Mouse (Mus musculus): Measurements from ENCODE around the gene Stim1.
A peak's percentile ranks its signal among the peaks of the same experiment; 100 is the strongest.
"Not testable (repeated sequence)": the region's sequence is repeated elsewhere in the genome, so short reads cannot be mapped to it uniquely, and the experiment has no call there.

The Stim1 gene

DNA sequence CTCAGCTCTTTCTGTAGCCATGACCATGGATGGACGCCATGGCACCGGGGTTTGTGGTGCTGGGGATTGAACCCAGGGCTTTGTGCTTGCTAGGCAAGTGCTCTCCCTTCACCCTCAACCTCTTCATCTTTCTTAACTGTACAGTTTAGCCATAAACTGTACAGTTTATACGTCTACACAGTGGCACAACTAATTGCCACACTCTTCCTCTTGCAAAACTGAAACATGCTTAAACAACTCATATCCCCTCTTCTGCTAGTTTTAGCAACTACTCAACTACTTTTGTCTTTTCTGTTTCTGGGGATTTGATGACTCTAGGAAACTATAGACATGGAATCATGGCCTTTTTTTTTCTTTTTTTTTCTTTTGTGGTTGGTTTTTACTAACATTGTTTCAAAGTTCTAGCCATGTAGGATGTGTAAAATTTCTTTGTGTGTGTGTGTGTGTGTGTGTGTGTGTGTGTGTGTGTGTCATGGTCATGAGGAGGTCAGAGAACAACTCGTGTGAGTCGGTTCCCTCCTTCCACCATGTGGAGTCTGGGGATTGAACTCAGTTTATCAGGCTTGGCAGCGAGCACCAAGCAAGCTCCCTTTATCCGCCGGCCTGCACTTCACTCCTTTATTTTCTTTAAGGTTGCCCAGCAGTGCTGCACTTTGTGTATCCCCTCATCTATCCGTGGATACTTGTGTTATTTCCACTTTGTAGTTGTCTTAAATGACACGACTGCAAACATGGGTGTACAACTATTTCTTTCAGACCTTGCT lies 7.7 kb upstream of the Stim1 start:
- Histone ChIP-seq H3K27me3 (ENCODE audit: control insufficient read depth, insufficient read depth, low read length, poor library complexity, severe bottlenecking) (no peaks in the 10 kb centered on the region), H3K36me3 (ENCODE audit: control insufficient read depth, insufficient read depth, low read length, poor library complexity, severe bottlenecking) (no peaks in the 10 kb centered on the region)
- no peak for DNase-seq (ENCODE audit: low read depth, low spot score)

DNA sequence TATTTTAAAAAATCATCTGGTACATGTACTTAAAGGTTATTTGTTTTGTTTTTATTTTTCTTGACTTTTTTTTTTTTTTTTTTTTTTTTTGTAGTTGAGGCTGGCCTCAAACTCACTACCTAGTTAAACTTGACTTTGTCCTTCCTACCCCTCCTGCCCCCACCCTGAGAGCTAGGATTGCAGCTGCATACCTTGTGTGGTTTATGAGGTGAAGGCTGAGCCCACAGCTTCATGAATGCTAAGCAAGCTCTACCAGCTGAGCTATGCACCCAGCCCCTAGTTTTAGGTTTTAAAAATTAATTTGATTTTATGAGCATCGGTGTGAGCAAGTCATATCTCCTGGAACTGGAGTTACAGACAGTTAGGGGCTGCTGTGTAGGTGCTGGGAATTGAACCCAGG lies 7.1 kb upstream of the Stim1 start:
- no peak for DNase-seq (ENCODE audit: low read depth, low spot score)
- Histone ChIP-seq H3K27me3 (ENCODE audit: control insufficient read depth, insufficient read depth, low read length, poor library complexity, severe bottlenecking) (no peaks in the 10 kb centered on the region), H3K36me3 (ENCODE audit: control insufficient read depth, insufficient read depth, low read length, poor library complexity, severe bottlenecking) (no peaks in the 10 kb centered on the region)

DNA sequence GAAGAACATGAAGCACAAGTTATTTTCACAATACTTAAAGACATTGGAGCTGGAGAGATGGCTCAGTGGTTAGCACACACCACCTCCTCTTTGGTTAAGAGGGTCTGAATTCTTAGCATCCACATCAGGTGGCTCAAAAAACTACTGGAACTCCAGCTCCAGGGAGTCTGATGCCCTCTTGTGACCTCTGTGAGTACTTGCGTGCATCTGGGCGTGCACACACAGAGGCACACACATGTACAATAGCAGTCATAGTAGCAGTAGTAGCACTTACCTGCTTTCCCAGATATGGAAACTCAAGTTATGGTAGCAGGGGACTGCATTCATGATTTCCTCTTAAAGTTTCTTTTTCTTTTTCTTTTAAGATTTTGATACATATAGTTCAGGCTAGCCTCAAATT lies 4.6 kb upstream of the Stim1 start:
- Histone ChIP-seq H3K36me3 (ENCODE audit: control insufficient read depth, insufficient read depth, low read length, poor library complexity, severe bottlenecking) (no peaks in the 10 kb centered on the region), H3K27me3 (ENCODE audit: control insufficient read depth, insufficient read depth, low read length, poor library complexity, severe bottlenecking) (no peaks in the 10 kb centered on the region)
- no peak for DNase-seq (ENCODE audit: low read depth, low spot score)

DNA sequence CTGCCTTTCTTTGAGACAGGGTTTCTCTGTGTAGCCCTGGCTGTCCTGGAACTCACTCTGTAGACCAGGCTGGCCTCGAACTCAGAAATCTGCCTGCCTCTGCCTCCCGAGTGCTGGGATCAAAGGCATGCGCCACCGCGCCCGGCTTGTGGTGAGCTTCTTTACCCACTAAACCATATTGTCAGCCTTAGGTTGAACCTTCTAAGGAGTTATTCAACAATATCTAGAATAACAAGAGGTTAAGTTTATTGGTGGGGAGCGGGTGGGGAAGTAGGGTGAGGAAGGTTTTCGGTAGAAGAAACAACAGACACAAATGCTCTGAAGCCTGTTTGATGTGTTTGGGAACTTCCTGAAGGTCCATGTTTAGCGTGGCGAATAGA lies 1.6 kb upstream of the Stim1 start:
- not testable (repeated sequence) for DNase-seq (ENCODE audit: low read depth, low spot score); H3K36me3 ChIP-seq (ENCODE audit: control insufficient read depth, insufficient read depth, low read length, poor library complexity, severe bottlenecking); H3K27me3 ChIP-seq (ENCODE audit: control insufficient read depth, insufficient read depth, low read length, poor library complexity, severe bottlenecking)

DNA sequence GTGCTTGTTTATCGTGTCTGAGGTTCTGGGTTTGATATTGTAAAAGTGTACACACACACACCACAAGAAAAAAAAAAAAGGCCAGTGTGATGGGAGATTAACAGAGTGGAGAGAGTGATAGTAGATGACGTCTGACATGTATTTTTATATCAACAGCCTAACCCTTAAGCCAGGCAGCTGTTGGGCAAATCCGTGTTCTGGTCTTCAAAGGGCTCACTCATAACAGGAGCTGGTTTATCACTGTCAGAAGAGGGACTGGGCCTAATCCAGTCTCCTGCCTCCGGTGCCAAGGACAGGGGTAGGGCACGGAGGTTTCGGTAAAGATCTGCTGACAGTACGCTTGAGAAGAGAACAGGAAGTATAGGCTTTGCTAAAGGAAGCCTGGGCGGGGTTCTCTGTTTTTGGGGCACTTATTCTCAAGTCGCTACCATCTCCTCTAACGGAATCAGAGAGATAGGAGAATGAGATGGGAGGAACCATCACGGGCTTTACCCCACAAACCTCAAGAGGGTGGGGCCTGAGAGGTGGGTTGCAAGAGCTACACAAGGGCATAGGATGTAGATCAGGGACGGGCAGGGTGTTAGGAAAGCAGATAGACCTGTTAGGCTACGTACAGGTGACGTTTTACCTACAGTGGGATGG lies 1.1 kb upstream of the Stim1 start:
- Histone ChIP-seq H3K36me3 (ENCODE audit: control insufficient read depth, insufficient read depth, low read length, poor library complexity, severe bottlenecking) (no peaks in the 10 kb centered on the region), H3K27me3 (ENCODE audit: control insufficient read depth, insufficient read depth, low read length, poor library complexity, severe bottlenecking) (no peaks in the 10 kb centered on the region)
- DNase-seq (ENCODE audit: low read depth, low spot score): peak; percentile 94

DNA sequence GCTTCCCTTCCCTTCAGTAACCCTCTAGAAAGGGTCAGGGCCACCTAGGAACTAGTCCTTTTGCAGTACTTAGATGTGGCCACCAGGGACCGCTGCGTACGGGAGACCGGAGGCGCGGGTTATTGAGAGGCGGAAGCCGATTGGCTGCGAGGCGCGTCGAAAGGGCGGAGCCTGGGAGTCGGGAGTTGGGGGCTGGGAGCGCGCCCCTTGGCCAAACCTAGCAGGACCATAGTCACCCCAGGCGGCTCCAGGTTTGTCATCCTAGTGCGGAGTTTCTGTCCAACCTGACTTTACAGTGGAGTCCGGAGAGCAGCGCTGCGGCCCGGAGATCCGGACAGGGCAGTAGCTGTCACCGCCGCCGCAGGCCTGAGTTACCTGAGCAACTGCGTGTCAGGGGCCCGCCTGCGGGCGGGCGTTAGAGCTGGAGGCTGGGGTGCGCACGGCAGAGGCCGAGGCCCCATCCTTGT lies 460 bp upstream of the Stim1 start:
- H3K36me3 ChIP-seq (ENCODE audit: control insufficient read depth, insufficient read depth, low read length, poor library complexity, severe bottlenecking): no peaks in the 10 kb centered on the region
- peak; percentile 95 for DNase-seq (ENCODE audit: low read depth, low spot score)
- no peaks in the 10 kb centered on the region for H3K27me3 ChIP-seq (ENCODE audit: control insufficient read depth, insufficient read depth, low read length, poor library complexity, severe bottlenecking)

DNA sequence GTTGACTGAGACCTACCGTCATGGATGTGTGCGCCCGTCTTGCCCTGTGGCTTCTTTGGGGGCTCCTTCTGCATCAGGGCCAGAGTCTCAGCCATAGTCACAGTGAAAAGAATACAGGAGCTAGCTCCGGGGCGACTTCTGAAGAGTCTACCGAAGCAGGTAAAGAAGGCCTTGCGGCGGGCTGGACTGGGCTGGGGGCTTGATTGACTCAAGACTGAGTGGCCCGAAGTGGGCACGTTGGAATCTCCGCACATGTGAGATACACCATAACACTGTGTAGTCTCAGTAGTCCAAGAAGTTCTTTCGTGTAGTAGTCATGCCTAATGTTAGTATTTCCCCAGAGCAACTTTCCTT lies 766 bp downstream of the Stim1 start:
- Histone ChIP-seq H3K36me3 (ENCODE audit: control insufficient read depth, insufficient read depth, low read length, poor library complexity, severe bottlenecking) (no peaks in the 10 kb centered on the region), H3K27me3 (ENCODE audit: control insufficient read depth, insufficient read depth, low read length, poor library complexity, severe bottlenecking) (no peaks in the 10 kb centered on the region)
- DNase-seq (ENCODE audit: low read depth, low spot score): no peak

DNA sequence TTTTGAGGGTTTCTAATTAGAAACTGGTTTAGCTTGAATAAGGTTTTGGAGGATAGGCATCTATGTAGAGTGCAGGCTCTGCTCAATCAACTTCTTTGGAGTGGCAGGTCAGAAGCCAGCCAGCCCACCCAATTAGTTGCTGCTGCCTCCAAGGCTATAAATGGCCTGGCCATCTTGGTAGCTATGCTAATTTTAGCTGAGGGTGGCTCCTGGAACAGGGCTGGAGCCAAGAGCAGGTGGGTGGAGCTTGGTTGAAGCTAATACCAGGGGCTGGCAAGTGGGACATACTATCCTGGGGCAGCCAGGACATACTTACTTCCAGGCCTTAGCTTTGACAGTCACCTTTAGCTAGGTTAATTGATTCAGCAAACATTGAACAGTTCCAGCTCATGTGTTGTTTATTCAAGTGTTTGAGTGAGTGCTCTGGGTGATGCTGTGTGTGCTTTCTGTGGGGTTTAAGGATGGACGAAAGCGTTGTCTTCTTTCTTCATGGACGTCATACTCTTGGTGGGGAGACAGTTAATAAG lies 4.9 kb downstream of the Stim1 start:
- H3K36me3 ChIP-seq (ENCODE audit: control insufficient read depth, insufficient read depth, low read length, poor library complexity, severe bottlenecking): peaks cover 2% of the 10 kb centered on the region; the same call in 1 of the 2 replicates
- no peaks in the 10 kb centered on the region for H3K27me3 ChIP-seq (ENCODE audit: control insufficient read depth, insufficient read depth, low read length, poor library complexity, severe bottlenecking)
- no peak for DNase-seq (ENCODE audit: low read depth, low spot score)

DNA sequence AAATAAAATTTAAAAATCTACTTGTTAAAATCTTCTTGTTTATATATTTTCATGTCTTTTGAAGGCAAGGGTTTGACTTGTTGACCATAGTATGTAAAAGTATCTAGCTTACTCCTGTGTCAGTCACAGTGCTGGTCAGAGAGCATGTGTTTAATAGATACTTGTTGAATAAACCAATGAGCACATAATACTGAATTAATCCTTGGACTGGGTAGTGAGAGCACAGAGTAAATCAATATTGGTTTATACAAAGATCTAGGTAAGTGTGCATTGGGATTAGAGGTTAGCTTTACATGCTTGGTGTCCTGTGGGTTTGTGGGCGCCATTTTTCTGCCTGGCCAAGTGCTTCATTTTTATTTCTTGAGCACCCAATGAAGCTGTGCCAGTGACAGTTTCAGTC lies 13.8 kb downstream of the Stim1 start:
- no peak for DNase-seq (ENCODE audit: low read depth, low spot score)
- Histone ChIP-seq H3K27me3 (ENCODE audit: control insufficient read depth, insufficient read depth, low read length, poor library complexity, severe bottlenecking) (no peaks in the 10 kb centered on the region), H3K36me3 (ENCODE audit: control insufficient read depth, insufficient read depth, low read length, poor library complexity, severe bottlenecking) (no peaks in the 10 kb centered on the region)

DNA sequence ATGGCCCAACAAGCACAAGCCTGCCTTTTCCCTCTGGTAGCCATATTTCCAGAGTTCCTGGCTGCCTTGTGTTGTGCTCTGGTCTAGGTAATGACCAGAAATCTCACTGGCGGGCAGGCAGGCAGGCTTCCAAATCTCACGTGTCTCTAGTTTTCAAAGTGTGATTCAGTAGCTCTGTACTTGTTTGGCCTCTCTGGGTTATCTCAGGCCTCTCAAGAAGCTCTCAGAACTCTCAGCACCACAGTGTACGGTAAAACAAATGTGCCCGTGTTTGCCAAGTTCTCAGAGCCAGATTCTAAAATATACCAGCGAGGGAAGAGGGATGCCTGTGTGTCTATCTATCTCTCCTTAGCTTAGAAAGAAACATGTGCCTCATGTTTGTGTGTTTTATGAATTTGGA lies 14.7 kb downstream of the Stim1 start:
- DNase-seq (ENCODE audit: low read depth, low spot score): no peak
- Histone ChIP-seq H3K36me3 (ENCODE audit: control insufficient read depth, insufficient read depth, low read length, poor library complexity, severe bottlenecking) (no peaks in the 10 kb centered on the region), H3K27me3 (ENCODE audit: control insufficient read depth, insufficient read depth, low read length, poor library complexity, severe bottlenecking) (no peaks in the 10 kb centered on the region)

DNA sequence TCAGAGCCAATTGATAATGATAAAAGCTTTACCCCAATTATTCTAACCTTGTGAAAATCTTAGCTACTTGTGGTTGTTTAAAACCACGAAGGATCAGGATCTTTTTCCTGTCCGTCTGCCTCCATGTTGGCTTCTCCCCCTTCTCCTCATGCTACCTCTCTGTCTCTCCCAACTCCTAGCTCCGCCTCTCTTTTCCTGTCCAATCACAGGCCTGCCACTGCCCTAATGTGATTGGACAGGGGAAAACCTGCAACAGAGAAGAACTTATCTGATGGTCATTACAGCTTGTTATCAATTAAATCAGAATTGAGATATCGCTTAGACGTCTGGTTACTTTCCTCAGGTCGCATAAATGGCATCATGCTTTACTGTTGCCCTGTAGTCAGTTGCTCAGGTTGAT lies 21.9 kb downstream of the Stim1 start:
- DNase-seq (ENCODE audit: low read depth, low spot score): no peak
- Histone ChIP-seq H3K27me3 (ENCODE audit: control insufficient read depth, insufficient read depth, low read length, poor library complexity, severe bottlenecking) (no peaks in the 10 kb centered on the region), H3K36me3 (ENCODE audit: control insufficient read depth, insufficient read depth, low read length, poor library complexity, severe bottlenecking) (no peaks in the 10 kb centered on the region)

DNA sequence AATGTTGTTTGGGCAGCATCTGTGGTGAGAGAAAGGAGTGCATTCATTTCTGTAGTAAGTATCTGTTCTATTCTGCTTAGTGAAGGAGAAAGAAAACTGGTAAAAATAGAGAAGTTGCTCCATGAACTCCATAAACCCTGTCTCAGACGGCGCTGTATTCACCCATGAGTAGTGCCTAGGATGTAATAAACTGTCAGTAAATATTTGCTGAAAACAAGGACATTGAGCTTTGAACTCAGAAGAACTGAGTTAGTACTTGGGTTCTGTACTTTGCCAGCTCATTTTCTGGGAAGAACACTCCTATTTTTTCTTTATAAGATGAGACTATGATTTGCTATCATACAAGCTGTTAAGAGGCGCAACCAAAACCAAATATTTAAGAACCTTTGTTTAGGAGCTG lies 24.6 kb downstream of the Stim1 start:
- H3K27me3 ChIP-seq (ENCODE audit: control insufficient read depth, insufficient read depth, low read length, poor library complexity, severe bottlenecking): no peaks in the 10 kb centered on the region
- DNase-seq (ENCODE audit: low read depth, low spot score): no peak
- H3K36me3 ChIP-seq (ENCODE audit: control insufficient read depth, insufficient read depth, low read length, poor library complexity, severe bottlenecking): no peaks in the 10 kb centered on the region

DNA sequence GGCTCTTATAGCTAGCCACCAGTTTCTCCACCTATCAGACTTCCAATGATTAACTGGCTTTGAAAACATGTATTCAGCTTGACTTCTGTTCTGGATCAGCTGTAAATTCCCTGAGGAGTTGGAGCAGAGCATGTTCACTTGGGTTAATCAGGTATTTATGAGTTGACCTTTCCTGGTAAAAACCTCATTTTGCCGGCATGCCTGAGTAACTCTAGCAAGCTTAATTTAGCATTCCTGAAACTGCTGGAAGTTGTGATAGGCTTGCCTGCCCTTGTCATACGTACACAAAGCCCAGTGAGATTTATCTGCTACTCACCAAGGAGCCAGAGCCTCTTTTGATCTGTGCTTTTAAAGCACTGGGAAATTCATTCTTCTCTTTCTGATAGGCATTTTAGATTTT lies 25.6 kb downstream of the Stim1 start:
- Histone ChIP-seq H3K27me3 (ENCODE audit: control insufficient read depth, insufficient read depth, low read length, poor library complexity, severe bottlenecking) (no peaks in the 10 kb centered on the region), H3K36me3 (ENCODE audit: control insufficient read depth, insufficient read depth, low read length, poor library complexity, severe bottlenecking) (no peaks in the 10 kb centered on the region)
- DNase-seq (ENCODE audit: low read depth, low spot score): no peak

DNA sequence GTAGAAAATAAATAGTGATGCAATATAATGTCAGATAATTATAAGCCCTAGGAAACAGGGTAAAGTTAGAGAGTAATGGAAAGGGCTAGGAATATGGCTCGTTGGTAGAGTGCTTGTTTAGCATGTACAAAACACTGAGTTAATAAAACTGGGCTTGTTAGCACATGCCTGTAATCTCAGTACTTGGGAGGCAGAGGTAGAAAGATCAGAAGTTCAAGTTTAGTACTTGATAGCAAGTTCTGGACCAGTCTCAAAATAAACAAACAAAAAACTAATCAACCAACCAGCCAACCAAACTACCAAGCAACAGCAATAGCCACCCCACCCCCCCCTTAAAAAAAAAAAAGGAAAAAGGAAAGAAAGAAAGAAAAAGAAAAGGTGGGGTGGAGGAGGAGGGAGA lies 33.2 kb downstream of the Stim1 start:
- no peak for DNase-seq (ENCODE audit: low read depth, low spot score)
- Histone ChIP-seq H3K27me3 (ENCODE audit: control insufficient read depth, insufficient read depth, low read length, poor library complexity, severe bottlenecking) (no peaks in the 10 kb centered on the region), H3K36me3 (ENCODE audit: control insufficient read depth, insufficient read depth, low read length, poor library complexity, severe bottlenecking) (no peaks in the 10 kb centered on the region)

DNA sequence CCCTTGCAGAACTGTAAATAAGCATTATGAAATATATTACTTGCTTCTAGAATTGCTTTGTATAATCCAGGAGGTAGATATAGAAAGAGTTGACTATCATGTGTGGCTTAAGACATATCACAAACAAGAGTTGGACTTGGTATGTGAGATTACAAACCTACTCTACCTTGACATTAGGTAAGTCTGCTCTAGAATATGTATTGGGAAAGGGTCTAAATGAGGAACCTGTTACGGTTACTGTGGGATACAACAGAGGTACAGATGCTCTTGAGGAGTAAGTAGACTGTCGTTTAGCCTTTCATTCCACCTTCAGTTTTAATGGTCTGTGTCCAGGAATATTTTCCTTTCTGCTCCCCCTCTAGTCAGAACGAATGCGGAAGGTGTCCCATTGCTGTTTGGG lies 34.9 kb downstream of the Stim1 start:
- no peaks in the 10 kb centered on the region for H3K36me3 ChIP-seq (ENCODE audit: control insufficient read depth, insufficient read depth, low read length, poor library complexity, severe bottlenecking)
- DNase-seq (ENCODE audit: low read depth, low spot score): no peak
- no peaks in the 10 kb centered on the region for H3K27me3 ChIP-seq (ENCODE audit: control insufficient read depth, insufficient read depth, low read length, poor library complexity, severe bottlenecking)

Data from splenic B cell, adult 2 months (primary cell).